ENCODE assay signal across 21 mouse cellular contexts in the genomic region with DNA sequence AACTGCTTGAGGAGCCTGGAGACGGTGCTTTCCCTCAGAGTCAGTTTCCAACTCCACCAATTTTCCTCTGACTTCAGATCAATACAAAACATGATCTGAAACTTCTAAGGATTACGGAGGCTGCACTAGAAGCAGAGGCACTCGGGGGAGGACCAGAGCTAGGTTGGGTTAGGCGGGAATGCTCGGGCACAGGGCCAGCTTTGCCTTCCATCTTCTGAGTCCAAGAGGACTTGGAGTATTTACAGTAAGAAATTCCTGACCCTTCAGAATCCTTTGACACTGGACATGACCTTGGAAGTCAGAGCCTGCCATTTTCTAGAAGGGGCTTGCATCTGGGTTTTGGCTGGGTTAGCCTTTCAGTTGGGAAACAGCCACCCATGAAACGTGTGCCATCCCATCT.
DNase-seq lines count a peak whose midpoint lies in the region; ATAC-seq and TF ChIP-seq lines count a peak whose summit lies in the region.
"Had no signal": no experiment of that assay in that cellular context is flagged by ENCODE, and none has a peak within 500 bp of the region (broad histone marks: within the 10 kb centered on the region; RNA-seq: fewer than 3 reads in every experiment).

No protein-coding gene starts in this region.

- peak; percentile 42 to 58 for DNase-seq in kidney, postnatal 4 days
- DNase-seq in lung, postnatal 0 days (ENCODE audit: low spot score): peak; percentile 22
- no peak for DNase-seq in lung, postnatal 25 days (ENCODE audit: low spot score)
- DNase-seq in 3T3-L1 (ENCODE audit: low read depth, low spot score): peak; percentile 11
- peak; percentile 19 for DNase-seq in lung, postnatal 14 days
- no peak for DNase-seq in forebrain, embryonic 10.5 days (ENCODE audit: extremely low spot score, low spot score)
- DNase-seq: adrenal gland, postnatal 14 days; cerebellum, adult 11-12 months; cerebellum, adult 9-10 months; cerebellum, postnatal 25 days; gastrocnemius, postnatal 25 days; heart, postnatal 36 days had no signal

- H3K9ac ChIP-seq in kidney, embryonic 15.5 days: no peak overlapping the region
- no peak overlapping the region for H3K9ac ChIP-seq in lung, postnatal 0 days (replicated peaks; ENCODE audit: low read depth)
- H3K9ac ChIP-seq: embryonic facial prominence, embryonic 12.5 days; forebrain, embryonic 12.5 days; heart, embryonic 13.5 days; hindbrain, embryonic 12.5 days had no signal

- 74% methylated on average over 6 of the region's 6 CpGs for WGBS in kidney, embryonic 15.5 days
- WGBS in lung, postnatal 0 days: 27% methylated on average over 6 of the region's 6 CpGs
- 89% methylated on average over 6 of the region's 6 CpGs for WGBS in forebrain, embryonic 10.5 days

- no peak for ATAC-seq in kidney, embryonic 15.5 days (replicated peaks; ENCODE audit: low FRiP score)
- no peak for ATAC-seq in lung, postnatal 0 days
- ATAC-seq: activated CD4-positive, CD25-positive, alpha-beta regulatory T cell, adult 4 months; forebrain, embryonic 16.5 days; hindbrain, embryonic 16.5 days; Patski had no signal

- no peaks in the 10 kb centered on the region for H3K27me3 ChIP-seq in kidney, embryonic 15.5 days
- no peaks in the 10 kb centered on the region for H3K27me3 ChIP-seq in lung, postnatal 0 days (replicated peaks; ENCODE audit: insufficient read depth, low read length)
- no peaks in the 10 kb centered on the region for H3K27me3 ChIP-seq in forebrain, embryonic 10.5 days (ENCODE audit: poor library complexity, severe bottlenecking)
- H3K27me3 ChIP-seq: embryonic facial prominence, embryonic 12.5 days; forebrain, embryonic 12.5 days; heart, embryonic 13.5 days; hindbrain, embryonic 12.5 days; Patski had no signal

- no peaks in the 10 kb centered on the region for H3K36me3 ChIP-seq in kidney, embryonic 15.5 days
- H3K36me3 ChIP-seq in lung, postnatal 0 days (ENCODE audit: insufficient read depth, low read length): no peaks in the 10 kb centered on the region
- H3K36me3 ChIP-seq in forebrain, embryonic 10.5 days (replicated peaks): no peaks in the 10 kb centered on the region
- H3K36me3 ChIP-seq: embryonic facial prominence, embryonic 12.5 days; forebrain, embryonic 12.5 days; heart, embryonic 13.5 days; hindbrain, embryonic 12.5 days had no signal

- H3K27ac ChIP-seq in kidney, embryonic 15.5 days: no peak overlapping the region
- no peak overlapping the region for H3K27ac ChIP-seq in lung, postnatal 0 days (ENCODE audit: low read length)
- no peak overlapping the region for H3K27ac ChIP-seq in forebrain, embryonic 10.5 days
- H3K27ac ChIP-seq: embryonic facial prominence, embryonic 12.5 days; forebrain, embryonic 12.5 days; heart, embryonic 13.5 days; hindbrain, embryonic 12.5 days had no signal

- no peak overlapping the region for H3K4me3 ChIP-seq in kidney, embryonic 15.5 days (replicated peaks)
- no peak overlapping the region for H3K4me3 ChIP-seq in lung, postnatal 0 days (ENCODE audit: low read depth, low read length)
- no peak overlapping the region for H3K4me3 ChIP-seq in forebrain, embryonic 10.5 days
- H3K4me3 ChIP-seq: embryonic facial prominence, embryonic 12.5 days; forebrain, embryonic 12.5 days; heart, embryonic 13.5 days; hindbrain, embryonic 12.5 days had no signal

- no peak for TF ChIP-seq CTCF in lung, postnatal 0 days (IDR thresholded peaks at IDR 0.05)

- H3K4me2 ChIP-seq in kidney, embryonic 15.5 days: no peak overlapping the region
- no peak overlapping the region for H3K4me2 ChIP-seq in lung, postnatal 0 days (replicated peaks; ENCODE audit: low read depth, low read length)
- H3K4me2 ChIP-seq: embryonic facial prominence, embryonic 12.5 days; forebrain, embryonic 12.5 days; heart, embryonic 13.5 days; hindbrain, embryonic 12.5 days had no signal

- no peaks in the 10 kb centered on the region for H3K4me1 ChIP-seq in kidney, embryonic 15.5 days
- no peaks in the 10 kb centered on the region for H3K4me1 ChIP-seq in lung, postnatal 0 days (ENCODE audit: insufficient read depth, low read depth, low read length)
- no peaks in the 10 kb centered on the region for H3K4me1 ChIP-seq in forebrain, embryonic 10.5 days
- H3K4me1 ChIP-seq: embryonic facial prominence, embryonic 12.5 days; forebrain, embryonic 12.5 days had no signal

- H3K9me3 ChIP-seq in kidney, embryonic 15.5 days (replicated peaks): no peaks in the 10 kb centered on the region
- no peaks in the 10 kb centered on the region for H3K9me3 ChIP-seq in lung, postnatal 0 days (ENCODE audit: low read length)
- H3K9me3 ChIP-seq in forebrain, embryonic 10.5 days: no peaks in the 10 kb centered on the region
- H3K9me3 ChIP-seq: embryonic facial prominence, embryonic 12.5 days; forebrain, embryonic 12.5 days; heart, embryonic 13.5 days; hindbrain, embryonic 12.5 days had no signal

- no peak for TF ChIP-seq EP300 in lung, postnatal 0 days (IDR thresholded peaks at IDR 0.05)

Comparison
In these comparisons a context has a peak if more than half of its experiments do, and no peak if none do; other contexts are left out.
1. DNase-seq: peak in kidney, postnatal 4 days (2 of 2), lung, postnatal 0 days (single experiment), 3T3-L1 (single experiment) and lung, postnatal 14 days (single experiment); none in lung, postnatal 25 days (single experiment) and forebrain, embryonic 10.5 days (single experiment).